Mouse (Mus musculus): ENCODE results near the gene 4930480E11Rik. TPM values are rescaled to one million over a fixed set of nuclear protein-coding genes. Genes with fewer than 3 reads are reported as not detected.
"Not testable (repeated sequence)": the region's sequence is repeated elsewhere in the genome, so short reads cannot be mapped to it uniquely, and the experiment has no call there.

Gene 4930480E11Rik
- not detected for total RNA-seq (2021)

- no peak for DNase-seq (ENCODE audit: extremely low spot score in 1 of 2, low spot score in 2 of 2)
- intact Hi-C loops (cut with DNase I): no loop called here
Measured at GRCm38 (mm10) chrX:78369343-78369742, at the start of gene 4930480E11Rik. 4930480E11Rik (plus strand) TSS chrX:78369643.

- DNase-seq (ENCODE audit: extremely low spot score in 1 of 2, low spot score in 2 of 2); intact Hi-C loops (cut with DNase I): not testable (repeated sequence)
Measured at GRCm38 (mm10) chrX:78403346-78403745, 33.9 kb downstream of the 4930480E11Rik start.

Other genes with a start within 250 kb of the 4930480E11Rik start
- not detected for gene Gm5938, start 244.2 kb upstream of the 4930480E11Rik start, total RNA-seq (2021)
- not detected for gene Obp1b, start 182.9 kb upstream of the 4930480E11Rik start, total RNA-seq (2021)
- gene Gm14743, start 123.7 kb upstream of the 4930480E11Rik start, total RNA-seq (2021): not detected
- 1 to 10 TPM; 2.7 to 3.1 TPM for gene Prrg1, start 214.3 kb downstream of the 4930480E11Rik start, total RNA-seq (2021)